Mouse (Mus musculus): ENCODE results near the gene Gm10320. TPM values are rescaled to one million over a fixed set of nuclear protein-coding genes. Genes with fewer than 3 reads are reported as not detected.

Gene Gm10320
- polyA plus RNA-seq, 1 experiment from 2014 or later: 1.0 TPM

GRCm38 (mm10) chr13:98505989-98506388 lies 14.2 kb upstream of the Gm10320 start:
- H3K4me3 ChIP-seq (ENCODE audit: low read depth, low read length): no peak overlapping the region
- peaks cover 78% of the 10 kb centered on the region for H3K27me3 ChIP-seq (ENCODE audit: control insufficient read depth, insufficient read depth, low read length)
- no peak overlapping the region for H3K4me2 ChIP-seq
- DNase-seq (ENCODE audit: low spot score, missing footprints): peak; percentile 90
- WGBS: 7% methylated on average over 6 of the region's 6 CpGs
- no peaks in the 10 kb centered on the region for H3K9me3 ChIP-seq (ENCODE audit: control insufficient read depth, low read length)
- no peak overlapping the region for H3K27ac ChIP-seq (ENCODE audit: low read depth, low read length)
- H3K4me1 ChIP-seq (ENCODE audit: control insufficient read depth, insufficient read depth, low read length): peaks cover 24% of the 10 kb centered on the region
- ATAC-seq (ENCODE audit: low FRiP score): no peak
- H3K36me3 ChIP-seq (ENCODE audit: control insufficient read depth, insufficient read depth, low read length): no peaks in the 10 kb centered on the region
- no peak overlapping the region for H3K9ac ChIP-seq (ENCODE audit: low read length)

GRCm38 (mm10) chr13:98505489-98505857 lies 13.7 kb upstream of the Gm10320 start:
- Histone ChIP-seq H3K27ac (ENCODE audit: low read depth, low read length) (no peak overlapping the region), H3K9ac (ENCODE audit: low read length) (no peak overlapping the region), H3K36me3 (ENCODE audit: control insufficient read depth, insufficient read depth, low read length) (no peaks in the 10 kb centered on the region), H3K4me1 (ENCODE audit: control insufficient read depth, insufficient read depth, low read length) (peaks cover 24% of the 10 kb centered on the region), H3K9me3 (ENCODE audit: control insufficient read depth, low read length) (no peaks in the 10 kb centered on the region), H3K4me3 (ENCODE audit: low read depth, low read length) (no peak overlapping the region; the same call in 1 of the 2 replicates), H3K4me2 (no peak overlapping the region; the same call in 1 of the 2 replicates), H3K27me3 (ENCODE audit: control insufficient read depth, insufficient read depth, low read length) (peaks cover 83% of the 10 kb centered on the region)
- ATAC-seq (ENCODE audit: low FRiP score) (no peak), DNase-seq (ENCODE audit: low spot score, missing footprints) (no peak)
- 3% methylated on average over 11 of the region's 11 CpGs for WGBS

GRCm38 (mm10) chr13:98504661-98505488 lies 13.1 kb upstream of the Gm10320 start:
- Histone ChIP-seq H3K9ac (ENCODE audit: low read length) (peak overlapping the region; percentile 52), H3K36me3 (ENCODE audit: control insufficient read depth, insufficient read depth, low read length) (no peaks in the 10 kb centered on the region), H3K27ac (ENCODE audit: low read depth, low read length) (no peak overlapping the region), H3K9me3 (ENCODE audit: control insufficient read depth, low read length) (no peaks in the 10 kb centered on the region), H3K27me3 (ENCODE audit: control insufficient read depth, insufficient read depth, low read length) (peaks cover 89% of the 10 kb centered on the region), H3K4me2 (peak overlapping the region; percentile 75), H3K4me1 (ENCODE audit: control insufficient read depth, insufficient read depth, low read length) (peaks cover 24% of the 10 kb centered on the region), H3K4me3 (ENCODE audit: low read depth, low read length) (peak overlapping the region; percentile 37)
- under 1% methylated on average over 44 of the region's 51 CpGs for WGBS
- DNase-seq (ENCODE audit: low spot score, missing footprints): peak; percentile 97
- peak; percentile 80 for ATAC-seq (ENCODE audit: low FRiP score)

- Histone ChIP-seq H3K4me1 (ENCODE audit: control insufficient read depth, insufficient read depth, low read length) (peaks cover 24% of the 10 kb centered on the region), H3K27ac (ENCODE audit: low read depth, low read length) (no peak overlapping the region; the same call in 1 of the 2 replicates)
- WGBS: 0% methylated on average over 27 of the region's 27 CpGs
Observed at GRCm38 (mm10) chr13:98504181-98504660, 12.4 kb upstream of the Gm10320 start.

GRCm38 (mm10) chr13:98503601-98504000 lies 11.8 kb upstream of the Gm10320 start:
- Histone ChIP-seq H3K4me3 (ENCODE audit: low read depth, low read length) (peak overlapping the region; percentile 37), H3K36me3 (ENCODE audit: control insufficient read depth, insufficient read depth, low read length) (no peaks in the 10 kb centered on the region), H3K27me3 (ENCODE audit: control insufficient read depth, insufficient read depth, low read length) (peaks cover 97% of the 10 kb centered on the region), H3K4me1 (ENCODE audit: control insufficient read depth, insufficient read depth, low read length) (peaks cover 24% of the 10 kb centered on the region), H3K27ac (ENCODE audit: low read depth, low read length) (no peak overlapping the region), H3K9ac (ENCODE audit: low read length) (no peak overlapping the region), H3K9me3 (ENCODE audit: control insufficient read depth, low read length) (no peaks in the 10 kb centered on the region), H3K4me2 (peak overlapping the region; percentile 75)
- peak; percentile 41; the same call in 1 of the 2 replicates for ATAC-seq (ENCODE audit: low FRiP score)
- under 1% methylated on average over 8 of the region's 8 CpGs for WGBS
- DNase-seq (ENCODE audit: low spot score, missing footprints): peak; percentile 96

More at GRCm38 (mm10) chr13:98504181-98504660, 12.4 kb upstream of the Gm10320 start:
- ATAC-seq (ENCODE audit: low FRiP score) (peak; percentile 68), DNase-seq (ENCODE audit: low spot score, missing footprints) (peak; percentile 97)
- Histone ChIP-seq H3K4me3 (ENCODE audit: low read depth, low read length) (peak overlapping the region; percentile 37), H3K27me3 (ENCODE audit: control insufficient read depth, insufficient read depth, low read length) (peaks cover 93% of the 10 kb centered on the region), H3K4me2 (peak overlapping the region; percentile 75), H3K36me3 (ENCODE audit: control insufficient read depth, insufficient read depth, low read length) (no peaks in the 10 kb centered on the region), H3K9ac (ENCODE audit: low read length) (peak overlapping the region; percentile 39; the same call in 1 of the 2 replicates), H3K9me3 (ENCODE audit: control insufficient read depth, low read length) (no peaks in the 10 kb centered on the region)

GRCm38 (mm10) chr13:98502813-98503341 lies 11.1 kb upstream of the Gm10320 start:
- Histone ChIP-seq H3K4me1 (ENCODE audit: control insufficient read depth, insufficient read depth, low read length) (peaks cover 24% of the 10 kb centered on the region), H3K36me3 (ENCODE audit: control insufficient read depth, insufficient read depth, low read length) (no peaks in the 10 kb centered on the region), H3K9ac (ENCODE audit: low read length) (peak overlapping the region; percentile 36; the same call in 1 of the 2 replicates), H3K9me3 (ENCODE audit: control insufficient read depth, low read length) (no peaks in the 10 kb centered on the region), H3K4me2 (peak overlapping the region; percentile 41), H3K27ac (ENCODE audit: low read depth, low read length) (no peak overlapping the region), H3K4me3 (ENCODE audit: low read depth, low read length) (peak overlapping the region; percentile 27; the same call in 1 of the 2 replicates), H3K27me3 (ENCODE audit: control insufficient read depth, insufficient read depth, low read length) (peaks cover 98% of the 10 kb centered on the region)
- no peak for ATAC-seq (ENCODE audit: low FRiP score)
- peak; percentile 97 for DNase-seq (ENCODE audit: low spot score, missing footprints)
- under 1% methylated on average over 27 of the region's 27 CpGs for WGBS

- H3K4me1 ChIP-seq (ENCODE audit: control insufficient read depth, insufficient read depth, low read length): peaks cover 24% of the 10 kb centered on the region
- under 1% methylated on average over 16 of the region's 16 CpGs for WGBS
- peaks cover 98% of the 10 kb centered on the region for H3K27me3 ChIP-seq (ENCODE audit: control insufficient read depth, insufficient read depth, low read length)
- no peaks in the 10 kb centered on the region for H3K36me3 ChIP-seq (ENCODE audit: control insufficient read depth, insufficient read depth, low read length)
- H3K4me3 ChIP-seq (ENCODE audit: low read depth, low read length): peak overlapping the region; percentile 27; the same call in 1 of the 2 replicates
- H3K27ac ChIP-seq (ENCODE audit: low read depth, low read length): no peak overlapping the region
- peak overlapping the region; percentile 41 for H3K4me2 ChIP-seq
- no peak for DNase-seq (ENCODE audit: low spot score, missing footprints)
- H3K9me3 ChIP-seq (ENCODE audit: control insufficient read depth, low read length): no peaks in the 10 kb centered on the region
- no peak overlapping the region; the same call in 1 of the 2 replicates for H3K9ac ChIP-seq (ENCODE audit: low read length)
- ATAC-seq (ENCODE audit: low FRiP score): no peak
Observed at GRCm38 (mm10) chr13:98502236-98502812, 10.5 kb upstream of the Gm10320 start.

- 8% methylated on average over 6 of the region's 6 CpGs for WGBS
- Histone ChIP-seq H3K4me2 (no peak overlapping the region), H3K27me3 (ENCODE audit: control insufficient read depth, insufficient read depth, low read length) (peaks cover 94% of the 10 kb centered on the region), H3K36me3 (ENCODE audit: control insufficient read depth, insufficient read depth, low read length) (no peaks in the 10 kb centered on the region), H3K27ac (ENCODE audit: low read depth, low read length) (no peak overlapping the region), H3K9me3 (ENCODE audit: control insufficient read depth, low read length) (no peaks in the 10 kb centered on the region), H3K4me1 (ENCODE audit: control insufficient read depth, insufficient read depth, low read length) (peaks cover 30% of the 10 kb centered on the region), H3K4me3 (ENCODE audit: low read depth, low read length) (no peak overlapping the region), H3K9ac (ENCODE audit: low read length) (no peak overlapping the region)
- ATAC-seq (ENCODE audit: low FRiP score): no peak
- peak; percentile 92 for DNase-seq (ENCODE audit: low spot score, missing footprints)
Observed at GRCm38 (mm10) chr13:98501321-98501720, 9.5 kb upstream of the Gm10320 start.
